Mouse (Mus musculus) spleen, postnatal 10 days (tissue): ENCODE data around the gene Zfp800.

Experiments
- DNase-seq, 2 experiments: peaks; one replicate each; pipeline ENCODE4 v3.0.0; 2021 to 2022; ENCODE audit warnings: low spot score in 2 of 2

Gene Zfp800

DNA sequence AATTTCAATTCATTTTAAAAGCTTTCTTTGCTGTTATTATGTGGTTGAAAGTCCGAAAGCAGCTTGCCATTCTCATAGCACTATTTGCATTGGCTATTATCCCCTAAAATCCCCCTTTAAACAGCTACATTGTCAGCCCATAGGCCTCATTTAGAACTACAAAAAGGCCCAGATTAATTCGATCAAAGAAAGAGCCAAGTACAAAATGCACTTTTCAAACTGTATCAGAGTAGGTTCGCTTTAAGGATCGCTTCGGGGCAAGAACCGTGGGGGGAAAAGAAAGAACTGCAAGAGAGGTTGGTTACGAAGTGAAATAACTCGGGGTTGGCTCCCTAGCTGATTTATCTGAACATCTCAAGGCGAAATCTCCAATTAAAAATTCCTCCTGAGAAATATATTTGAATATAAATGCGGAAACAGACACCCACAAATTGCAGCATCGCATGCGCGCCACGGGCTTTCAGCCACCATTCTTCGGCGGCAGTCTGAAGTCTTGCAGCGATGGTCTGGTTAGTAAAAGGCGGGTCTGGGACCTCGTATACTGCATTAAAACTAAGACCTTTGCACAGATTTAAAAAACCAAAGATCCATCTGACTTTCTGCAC is 850 bp downstream of the Zfp800 start:
- no peak for DNase-seq

DNA sequence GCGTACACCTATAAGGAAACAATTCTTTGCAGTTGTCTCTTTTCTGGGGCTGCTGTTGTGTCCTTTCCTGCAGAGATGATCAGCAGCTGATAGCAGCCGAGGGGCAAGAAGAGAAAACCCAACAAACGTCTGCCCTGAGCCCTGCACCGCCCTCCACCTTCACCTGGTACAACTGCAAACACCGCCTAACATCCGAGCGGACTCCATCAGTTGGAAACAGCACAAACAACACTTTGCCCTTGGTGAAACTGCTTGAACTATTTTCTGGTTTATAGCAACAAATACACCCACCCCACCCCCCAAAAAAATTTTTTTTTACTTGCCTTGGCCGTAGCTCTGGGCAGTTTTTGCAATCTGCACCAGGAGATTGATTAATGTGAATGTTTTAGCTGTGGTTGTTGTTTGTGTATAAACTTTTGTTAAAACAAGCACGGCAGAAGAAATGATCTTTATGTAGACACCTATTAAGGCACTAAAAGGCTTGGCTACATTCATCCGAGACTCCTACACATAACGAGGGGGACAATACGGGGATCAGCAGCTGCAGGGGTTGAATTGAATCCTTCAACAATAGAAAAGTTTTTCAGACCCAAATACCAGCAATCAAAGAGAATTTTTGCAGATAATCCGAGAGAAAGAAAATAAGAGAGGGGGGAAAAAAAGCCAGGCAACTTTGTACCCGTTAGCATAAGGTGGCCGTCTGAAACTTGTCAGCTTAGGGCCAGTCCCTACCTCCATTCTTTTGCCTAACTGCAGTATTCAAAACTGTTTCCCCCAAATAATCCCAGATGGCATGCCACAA is 1.6 kb downstream of the Zfp800 start:
- no peak for DNase-seq

DNA sequence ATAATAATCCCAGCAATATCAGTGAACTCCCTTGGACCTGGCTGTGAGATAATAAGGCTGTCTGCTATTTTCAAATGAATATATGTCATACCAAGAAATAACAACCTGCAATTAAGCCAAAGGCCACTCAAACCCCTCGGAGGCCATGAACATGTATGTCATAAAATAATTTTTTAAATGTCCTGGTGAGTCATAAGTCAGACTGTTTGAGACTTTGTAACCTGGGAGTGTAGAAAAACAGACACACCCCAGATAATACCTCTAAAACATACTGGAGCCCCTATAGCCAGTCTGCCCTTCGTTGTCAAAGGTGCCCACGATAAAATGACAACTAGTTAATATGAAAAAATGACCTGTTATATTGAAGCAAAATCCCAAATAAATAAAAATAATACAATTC is 8.8 kb downstream of the Zfp800 start:
- no peak for DNase-seq

DNA sequence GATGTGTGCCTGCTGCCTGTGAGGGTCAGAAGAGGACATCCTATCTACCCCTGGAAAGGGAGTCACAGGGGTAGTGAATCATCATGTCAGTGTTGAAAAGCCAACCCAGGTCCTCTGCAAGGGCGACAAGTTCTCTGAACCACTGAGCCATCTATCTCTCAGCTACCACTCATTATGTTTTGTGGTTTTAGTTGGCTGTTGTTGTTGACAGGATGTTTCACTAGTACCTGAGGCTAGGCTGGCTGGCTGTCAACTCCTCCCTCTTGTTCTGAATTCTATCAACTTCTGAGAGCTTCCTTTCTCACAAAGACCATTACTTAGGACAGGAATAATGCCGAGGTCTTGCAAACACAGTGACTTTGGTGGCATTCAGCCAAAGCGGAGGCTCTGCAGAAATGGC is 12.6 kb downstream of the Zfp800 start:
- DNase-seq: no peak

DNA sequence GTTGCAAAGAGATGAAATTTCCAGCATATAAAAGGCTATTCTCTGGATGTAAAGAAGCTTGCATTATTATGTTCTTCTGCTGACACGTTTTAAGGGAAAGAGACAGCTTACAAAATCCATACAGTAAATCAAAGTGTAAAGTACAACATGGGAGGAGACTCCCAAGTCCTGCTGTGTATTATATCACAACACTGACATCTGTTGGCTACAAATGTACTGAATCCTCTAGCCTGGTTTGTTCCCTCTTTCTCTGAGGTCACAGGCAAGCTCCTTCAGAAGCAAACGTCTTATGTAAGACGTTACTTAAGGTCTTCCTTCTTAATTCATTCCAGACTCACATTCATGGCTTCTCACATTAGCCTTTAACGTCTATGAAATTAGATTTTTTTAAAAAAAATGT is 15.8 kb downstream of the Zfp800 start:
- DNase-seq: no peak

DNA sequence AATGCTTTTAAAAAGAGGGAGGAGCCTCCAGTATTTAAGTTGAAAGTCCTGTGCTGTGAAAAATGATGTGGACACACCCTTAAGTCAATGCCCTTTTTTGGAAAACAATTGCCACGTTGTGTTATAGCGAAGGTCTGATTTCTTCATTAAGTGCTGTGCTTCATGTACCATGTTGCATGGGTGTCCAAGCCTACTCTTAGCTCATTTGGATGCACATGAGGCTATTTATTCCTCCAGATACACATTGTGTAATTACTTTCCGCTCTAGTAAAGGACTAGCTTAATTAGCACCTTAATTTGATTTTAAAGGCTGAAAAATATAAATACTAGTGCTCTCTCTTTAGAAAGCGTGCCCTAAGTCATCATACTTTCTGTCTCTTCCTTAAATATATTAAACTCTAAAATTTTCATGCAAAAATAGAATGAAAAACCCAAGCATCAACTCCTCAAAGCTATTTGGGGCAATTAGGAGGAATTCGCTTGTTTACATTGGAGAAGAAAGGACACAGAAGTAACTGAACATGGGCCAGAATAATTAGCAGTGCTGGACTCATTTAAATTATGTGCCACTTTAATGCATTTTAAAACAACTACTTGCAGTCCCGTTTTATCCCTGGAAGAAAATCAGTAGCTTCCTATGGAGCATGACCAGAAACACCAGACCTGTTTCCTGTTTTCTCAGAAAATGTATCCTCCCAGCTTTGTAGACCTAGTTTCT is 27.7 kb downstream of the Zfp800 start:
- DNase-seq: no peak

DNA sequence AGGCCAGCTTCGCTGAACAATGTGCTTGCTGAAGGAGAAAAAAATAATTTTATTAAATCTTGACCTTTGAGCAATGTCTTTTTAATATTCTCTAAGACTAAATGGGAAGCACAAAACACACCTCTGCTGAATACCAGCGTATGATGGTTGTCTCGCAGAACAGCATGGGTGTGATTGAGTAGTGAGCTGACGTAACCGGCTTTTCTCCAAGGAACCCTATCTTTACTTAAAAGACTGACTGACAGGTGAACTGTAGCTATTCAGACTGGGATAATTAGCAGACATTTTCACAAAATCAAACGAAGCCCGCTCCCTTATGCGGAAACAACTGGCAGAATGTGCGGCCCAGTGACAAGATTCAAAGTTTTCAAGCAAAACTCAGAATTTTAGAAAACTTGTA is 30.2 kb downstream of the Zfp800 start:
- no peak for DNase-seq

DNA sequence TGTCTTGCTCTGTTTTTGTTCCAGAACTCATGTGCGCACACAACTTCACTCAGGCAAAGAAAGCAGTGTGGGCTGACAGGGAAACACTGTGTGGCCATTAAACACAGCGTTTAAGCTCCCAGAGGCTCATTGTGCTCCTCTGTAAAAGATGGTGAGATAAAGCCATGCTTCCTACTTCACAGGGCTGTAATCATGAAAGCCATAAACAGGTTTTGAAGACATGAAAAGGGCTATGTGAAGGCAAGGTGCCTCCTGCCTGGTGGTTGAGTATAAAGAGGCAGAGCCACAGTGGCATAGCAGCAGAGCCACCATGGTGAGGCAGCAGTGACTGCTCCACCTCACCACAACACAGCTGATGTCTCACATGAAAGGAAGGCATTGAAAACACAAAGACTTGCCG is 46.7 kb downstream of the Zfp800 start:
- no peak for DNase-seq

DNA sequence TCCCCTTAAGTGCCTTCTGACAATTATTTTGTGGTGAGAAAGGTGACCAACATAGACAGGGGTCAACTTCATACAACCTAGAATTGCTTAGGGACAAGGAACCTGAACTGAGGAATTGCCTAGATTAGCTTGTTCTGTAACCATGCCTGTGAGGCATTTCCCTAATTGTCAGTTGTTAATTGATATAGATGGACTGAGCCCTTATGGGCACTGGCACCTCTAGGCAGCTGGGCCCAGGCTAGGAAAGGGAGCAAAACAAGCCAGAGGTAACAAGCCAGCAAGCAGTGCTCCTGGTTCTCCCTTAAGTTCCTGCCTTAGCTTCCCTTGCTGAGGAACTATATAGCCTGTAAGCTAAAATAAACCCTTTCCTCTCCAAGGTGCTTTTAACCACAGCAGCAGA is 52.1 kb downstream of the Zfp800 start:
- DNase-seq: no peak

DNA sequence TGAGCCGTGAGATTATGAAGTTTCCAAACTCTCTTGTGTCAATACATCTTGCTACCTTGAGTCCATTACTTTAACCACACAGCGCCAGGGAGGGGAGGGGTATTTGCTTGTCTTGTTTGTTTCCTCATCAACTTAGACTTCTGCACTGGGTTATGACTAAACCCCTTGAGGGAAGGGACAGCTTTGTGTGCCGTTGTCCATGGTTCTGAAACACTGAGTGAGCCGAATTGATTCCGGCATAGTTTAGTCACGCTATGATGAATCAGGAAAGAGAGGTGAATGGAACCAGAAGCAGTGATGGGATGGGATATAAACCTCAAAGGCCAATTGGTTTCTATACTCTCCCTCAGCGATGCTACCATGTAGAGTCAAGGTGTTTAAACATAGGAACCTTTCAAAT is 52.6 kb downstream of the Zfp800 start:
- no peak for DNase-seq

DNA sequence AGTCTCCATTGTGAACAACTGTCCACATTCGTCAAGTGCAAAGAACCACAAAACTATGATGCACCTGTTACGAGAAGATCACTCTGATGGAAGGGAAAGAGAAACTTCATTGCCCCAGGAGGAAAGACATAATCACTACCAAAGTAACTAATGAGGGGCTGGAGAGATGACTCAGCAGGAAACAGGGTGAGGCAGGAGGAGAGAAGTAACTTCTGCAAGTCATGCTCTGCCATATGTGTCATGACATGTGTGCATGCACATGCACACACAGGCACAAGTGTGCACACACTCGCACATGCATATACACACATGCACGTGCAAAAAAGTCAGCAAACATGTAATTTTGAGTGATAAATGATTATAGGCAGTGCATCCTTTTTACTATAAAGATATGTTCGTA is 54.9 kb downstream of the Zfp800 start:
- no peak for DNase-seq

DNA sequence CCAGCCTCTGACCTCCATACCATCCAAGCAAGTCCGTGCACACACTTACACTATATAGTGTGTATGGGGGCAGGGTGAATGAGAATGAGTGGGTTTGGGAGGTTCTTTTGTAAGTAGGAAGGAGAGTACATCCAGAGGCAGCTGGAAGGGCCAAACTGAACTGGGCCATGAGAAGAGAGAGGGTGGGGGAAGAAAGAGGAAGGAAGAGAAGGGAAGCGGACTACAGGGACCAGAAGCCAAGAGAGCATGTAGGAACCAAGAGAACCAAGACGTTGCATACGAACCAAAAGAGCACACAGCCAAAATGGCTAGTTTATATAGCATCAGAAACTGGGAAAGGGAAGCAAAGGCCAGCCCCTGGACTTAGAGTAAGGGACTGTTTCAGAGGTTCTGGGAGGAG is 56.6 kb downstream of the Zfp800 start:
- DNase-seq: no peak

DNA sequence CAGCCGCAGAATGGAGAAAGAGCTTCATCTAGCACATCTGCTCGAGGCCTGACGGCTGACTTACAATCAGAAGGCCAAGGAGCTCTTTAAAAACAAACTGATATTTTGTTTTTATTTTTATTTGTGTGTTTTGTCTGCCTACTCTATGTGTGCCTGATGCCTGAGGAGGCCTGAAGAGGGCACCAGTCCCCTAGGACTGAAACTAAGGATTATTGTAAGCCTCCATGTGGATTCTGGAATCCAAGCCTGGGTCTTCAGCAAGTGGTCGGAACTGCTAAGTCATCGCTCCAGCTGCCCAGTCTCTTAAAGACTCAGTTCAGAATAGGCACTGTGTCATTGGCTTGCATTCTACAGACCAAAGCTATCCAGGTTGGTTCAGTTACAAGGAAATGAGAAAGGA is 58.4 kb downstream of the Zfp800 start:
- DNase-seq: no peak

DNA sequence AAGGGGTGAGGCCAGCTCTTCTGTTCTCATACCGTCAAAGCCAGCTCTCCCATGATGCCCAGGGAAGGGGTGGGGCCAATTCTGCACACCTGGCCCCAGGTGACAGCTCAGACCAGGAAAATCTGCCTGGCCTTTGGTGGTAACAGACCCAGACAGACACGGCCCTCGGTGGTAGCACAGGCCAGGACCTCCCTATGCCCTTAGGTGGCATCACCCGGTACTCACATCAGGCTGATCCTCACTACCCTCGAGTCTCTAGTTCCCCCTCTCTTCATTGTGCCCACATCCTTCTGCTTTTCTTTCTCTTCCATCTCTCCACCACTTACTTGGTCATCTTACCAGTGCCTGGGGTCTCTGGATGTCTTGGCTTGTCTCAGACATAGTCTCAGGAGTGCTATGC is 64.1 kb downstream of the Zfp800 start:
- DNase-seq: no peak

DNA sequence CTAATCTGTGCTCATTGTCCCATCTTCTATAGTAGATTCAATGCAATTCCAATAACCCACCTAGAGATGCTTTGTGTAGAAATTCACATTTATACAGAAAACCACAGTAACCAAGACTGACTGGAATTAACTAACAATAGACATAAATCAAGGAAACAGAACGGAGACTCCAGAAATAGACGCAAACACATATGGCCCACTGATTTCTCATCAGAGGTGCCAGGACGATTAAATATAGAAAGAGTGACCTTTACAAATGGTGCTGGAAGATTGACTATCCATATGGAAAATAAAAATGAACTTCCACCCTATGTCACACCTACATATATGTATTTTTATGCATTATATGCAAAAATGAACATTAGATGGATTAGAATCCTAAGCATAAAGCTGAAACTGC is 65.3 kb downstream of the Zfp800 start:
- DNase-seq: no peak

DNA sequence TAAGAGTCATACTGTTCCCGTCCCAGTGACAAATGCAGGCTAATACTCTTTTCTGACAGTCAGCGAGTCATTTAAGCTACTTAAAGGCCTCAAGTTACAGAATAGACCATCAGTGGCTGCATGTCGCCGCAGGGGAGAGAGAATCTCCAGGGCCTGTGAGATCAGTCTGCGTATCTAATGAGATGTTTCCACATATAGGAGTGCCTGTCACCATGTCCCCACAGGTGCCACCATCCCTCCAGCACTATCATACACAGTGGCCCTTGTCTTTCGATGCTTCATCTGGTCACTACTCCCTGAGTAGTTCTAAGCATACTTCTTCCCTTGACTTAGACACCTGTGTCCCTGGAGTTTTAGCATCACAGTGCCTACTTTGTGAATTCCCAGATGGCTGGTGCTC is 68.0 kb downstream of the Zfp800 start:
- no peak for DNase-seq

DNA sequence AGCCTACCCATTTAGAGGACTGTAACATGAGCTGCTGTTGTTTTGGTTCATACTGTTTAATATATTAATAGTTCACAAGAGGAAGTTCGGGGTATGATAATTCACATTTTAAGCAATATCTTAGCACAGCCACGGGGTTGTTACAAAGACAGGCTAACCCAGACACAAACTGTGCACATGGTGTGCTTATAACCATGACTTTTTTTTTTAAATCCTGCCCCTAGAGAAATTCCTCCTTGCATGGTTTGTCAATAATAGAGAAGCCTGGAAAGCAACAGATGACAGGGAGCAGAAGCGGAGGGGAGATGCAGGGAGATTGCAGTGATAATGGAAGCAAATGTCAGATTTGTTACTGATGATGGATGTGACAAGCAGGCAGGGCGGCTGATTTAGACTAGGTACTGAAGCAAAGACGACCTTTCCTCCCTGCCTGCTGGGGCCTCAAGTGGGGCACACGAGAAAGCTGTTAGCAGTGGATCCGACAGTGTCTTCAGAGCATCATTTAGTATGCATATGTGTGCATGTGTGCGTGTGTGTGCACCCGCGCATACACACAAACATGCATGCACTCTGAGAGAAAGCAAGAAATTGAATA is 68.7 kb downstream of the Zfp800 start:
- DNase-seq: no peak

DNA sequence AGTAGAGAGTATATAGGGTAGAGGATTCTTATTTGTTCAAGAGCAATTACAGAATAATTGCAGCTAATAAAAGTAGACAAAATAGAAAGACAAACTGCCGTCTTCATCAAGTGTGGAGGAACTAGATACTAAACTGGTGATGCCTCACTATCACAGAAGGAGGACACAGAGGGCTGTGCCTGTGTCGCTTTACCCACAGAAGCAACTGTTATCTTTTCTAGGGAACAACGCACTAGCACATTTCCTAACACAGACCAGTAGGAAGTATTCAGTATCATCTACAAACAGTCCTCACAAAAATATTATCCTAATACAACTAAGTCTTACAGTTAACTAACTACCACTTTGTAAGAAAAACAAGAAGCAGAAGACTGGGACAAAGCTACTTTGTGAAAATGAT is 71.1 kb downstream of the Zfp800 start:
- no peak for DNase-seq

DNA sequence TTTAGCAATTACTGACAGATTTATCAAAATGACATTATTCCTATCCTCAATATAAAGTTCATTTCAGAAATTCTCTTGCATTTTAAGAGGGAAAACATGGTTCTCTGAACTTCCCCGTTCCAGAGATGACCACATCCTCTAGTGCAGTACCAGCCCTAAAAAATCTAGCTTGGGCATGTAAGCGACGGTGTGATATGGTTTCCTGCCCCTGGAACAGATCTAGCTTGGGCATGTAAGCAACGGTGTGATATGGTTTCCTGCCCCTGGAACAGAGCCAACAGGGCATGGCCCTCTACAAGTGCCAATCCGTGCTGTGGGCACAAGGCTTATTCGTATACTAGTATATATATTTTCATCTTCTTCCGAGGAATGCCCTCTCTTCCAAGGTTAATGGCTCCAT is 75.4 kb downstream of the Zfp800 start:
- no peak for DNase-seq

DNA sequence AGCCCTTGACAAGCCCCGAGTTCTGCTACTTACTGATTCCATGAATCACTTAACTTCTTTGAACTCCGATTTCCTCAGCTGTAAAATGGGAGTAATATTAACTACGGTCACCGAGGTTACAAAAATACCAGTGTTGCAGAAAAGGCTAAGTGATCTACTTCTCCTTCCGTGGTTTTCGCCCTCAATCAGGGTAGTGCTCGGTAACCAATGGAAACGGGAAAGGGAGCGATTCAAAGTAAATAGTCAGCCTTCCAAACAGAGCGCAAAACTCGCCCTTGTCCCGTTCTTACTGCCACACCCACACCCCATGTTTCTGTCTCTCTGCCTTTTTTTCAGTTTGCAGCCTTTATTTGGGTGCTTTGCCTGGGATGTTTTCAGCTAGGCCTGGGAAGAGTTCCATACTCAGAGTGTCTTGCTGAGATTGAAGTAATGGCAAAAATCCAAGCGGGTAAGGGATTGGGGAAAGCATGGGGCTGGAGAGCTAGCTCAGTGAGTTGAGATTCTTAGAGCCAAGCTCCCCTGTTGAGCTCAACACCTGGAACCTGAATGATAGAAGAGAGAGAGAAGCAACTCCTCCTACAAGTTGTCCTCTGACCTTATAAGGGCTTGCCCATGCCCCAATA is 78.0 kb downstream of the Zfp800 start:
- DNase-seq: no peak

DNA sequence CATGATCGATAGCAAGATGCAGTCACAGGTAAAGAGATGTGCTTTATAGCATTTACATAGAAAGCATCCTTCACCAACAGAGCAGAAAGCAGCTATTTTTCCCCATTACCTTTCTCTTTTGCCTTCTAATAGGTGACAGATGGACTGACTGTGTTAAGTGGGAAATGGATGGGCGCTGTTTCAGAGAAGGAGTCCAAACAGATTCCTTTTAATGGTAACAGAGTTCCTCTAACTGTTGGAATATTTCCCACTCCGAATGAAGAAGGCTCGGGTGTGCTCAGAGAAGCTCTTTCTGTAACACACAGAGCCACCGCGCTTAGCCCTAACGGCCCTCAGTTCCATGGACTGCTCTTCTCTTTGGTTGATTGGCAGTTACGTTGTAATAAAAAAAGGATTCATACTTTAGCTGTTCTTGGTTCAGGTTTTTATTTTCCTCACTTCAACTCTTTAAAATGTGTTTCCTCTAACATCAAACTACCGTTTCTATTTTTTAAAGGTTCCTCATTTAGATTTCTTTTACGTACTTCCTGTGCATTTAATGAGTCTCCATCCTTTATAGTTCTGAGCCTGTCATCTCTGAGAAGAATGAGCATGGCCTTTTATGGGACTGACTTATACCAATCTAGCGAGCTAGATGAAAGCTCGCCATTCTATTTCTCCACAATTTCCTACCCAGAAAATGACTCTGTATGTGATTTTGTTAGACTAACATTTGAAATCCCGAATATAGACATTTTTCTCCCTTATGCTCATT is 78.8 kb downstream of the Zfp800 start:
- no peak for DNase-seq

DNA sequence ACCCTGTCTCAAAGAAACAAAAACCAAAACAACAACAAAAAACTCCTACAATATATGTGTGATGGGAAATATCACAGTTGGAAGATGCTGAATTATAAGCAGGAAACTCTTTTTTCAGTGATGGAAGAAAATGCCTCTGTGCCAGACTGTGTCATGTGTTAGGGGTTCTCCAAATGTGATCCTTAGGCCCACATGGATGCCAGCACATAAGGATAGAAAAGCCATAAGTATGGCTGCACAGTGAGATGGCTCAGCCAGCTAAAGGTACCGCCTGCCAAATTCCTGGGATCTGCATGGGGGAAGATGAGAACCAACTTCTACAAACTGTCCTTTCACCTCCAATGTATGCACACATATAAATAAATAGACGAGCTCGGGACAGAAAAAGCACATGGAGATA is 82.6 kb downstream of the Zfp800 start:
- no peak for DNase-seq
